9 mouse cellular contexts compared by ENCODE assay signal in the genomic region with DNA sequence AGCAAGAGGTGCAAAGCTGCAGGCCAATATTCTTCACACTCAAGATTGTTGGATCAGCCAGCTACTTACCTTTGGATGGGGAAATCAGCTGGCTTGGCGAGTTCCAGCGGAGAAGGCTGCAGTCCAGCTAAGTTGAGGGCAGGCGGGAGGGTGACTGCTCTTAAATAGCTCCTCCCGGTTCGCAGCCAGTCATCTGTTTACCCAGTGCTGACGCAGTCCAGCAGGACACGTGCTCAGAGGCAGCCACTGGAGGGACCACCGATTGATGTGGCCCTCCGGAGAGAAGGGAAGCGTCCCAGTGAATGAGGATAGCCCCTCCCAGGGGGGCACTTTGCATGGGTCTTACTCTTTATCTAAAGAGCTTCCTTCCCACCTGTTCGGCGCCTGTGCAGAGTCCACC. TPM values are rescaled to one million over a fixed set of nuclear protein-coding genes. Genes with fewer than 3 reads are reported as not detected.
A peak's percentile ranks its signal among the peaks of the same experiment; 100 is the strongest.
DNase-seq lines count a peak whose midpoint lies in the region; ATAC-seq and TF ChIP-seq lines count a peak whose summit lies in the region.
"Had no signal": no experiment of that assay in that cellular context is flagged by ENCODE, and none has a peak within 500 bp of the region (broad histone marks: within the 10 kb centered on the region; RNA-seq: fewer than 3 reads in every experiment).

TSS of gene Cck (minus strand) at position 166 of the 400 bp plus-strand sequence.

- no peak for TF ChIP-seq POLR2A in olfactory bulb, adult 2 months (IDR thresholded peaks at IDR 0.05; ENCODE audit: insufficient read depth, low read depth, low read length)

- 2% methylated on average over 12 of the region's 12 CpGs for WGBS in forebrain, embryonic 12.5 days
- 3% methylated on average over 12 of the region's 12 CpGs for WGBS in heart, embryonic 16.5 days
- 7% methylated on average over 12 of the region's 12 CpGs for WGBS in liver, embryonic 12.5 days (ENCODE audit: insufficient replicate concordance)
- 16% methylated on average over 12 of the region's 12 CpGs for WGBS in olfactory bulb, adult 2 months

- TF ChIP-seq CTCF in olfactory bulb, adult 2 months (IDR thresholded peaks at IDR 0.05; ENCODE audit: insufficient read depth, low read depth, low read length): no peak

- no peak for ATAC-seq in forebrain, embryonic 12.5 days (ENCODE audit: low FRiP score)
- no peak; the same call in 1 of the 2 replicates for ATAC-seq in heart, embryonic 16.5 days (replicated peaks; ENCODE audit: extremely low read depth, insufficient read depth, low FRiP score)
- ATAC-seq in liver, embryonic 12.5 days: no peak

- 0 out of 2 replicates have a peak within 1 kb of the TSS, but pooled peaks have one; percentile 44 for H3K9ac ChIP-seq in forebrain, embryonic 12.5 days
- H3K9ac ChIP-seq in heart, embryonic 16.5 days (ENCODE audit: low read length): no peak within 1 kb of the TSS
- no peak within 1 kb of the TSS for H3K9ac ChIP-seq in liver, embryonic 12.5 days
- H3K9ac ChIP-seq: liver, embryonic 14.5 days had no signal

- peak within 1 kb of the TSS; percentile 35; the same call in 1 of the 2 replicates for H3K4me3 ChIP-seq in forebrain, embryonic 12.5 days (replicated peaks)
- peak within 1 kb of the TSS; percentile 35 for H3K4me3 ChIP-seq in heart, embryonic 16.5 days (ENCODE audit: low read length)
- peak within 1 kb of the TSS; percentile 7; the same call in 1 of the 2 replicates for H3K4me3 ChIP-seq in liver, embryonic 12.5 days
- peak within 1 kb of the TSS; percentile 31 for H3K4me3 ChIP-seq in olfactory bulb, adult 2 months (ENCODE audit: insufficient read depth, low read depth, low read length)

- peaks cover 73% of the 10 kb centered on the region for H3K27me3 ChIP-seq in forebrain, embryonic 12.5 days
- H3K27me3 ChIP-seq in heart, embryonic 16.5 days (ENCODE audit: control insufficient read depth, insufficient read depth, low read length): peaks cover 62% of the 10 kb centered on the region
- peaks cover 67% of the 10 kb centered on the region for H3K27me3 ChIP-seq in liver, embryonic 12.5 days (replicated peaks)

- peak within 1 kb of the TSS; percentile 54 for H3K4me2 ChIP-seq in forebrain, embryonic 12.5 days
- H3K4me2 ChIP-seq in heart, embryonic 16.5 days (ENCODE audit: low read depth, low read length): peak within 1 kb of the TSS; percentile 52
- no peak within 1 kb of the TSS for H3K4me2 ChIP-seq in liver, embryonic 12.5 days

- no peaks in the 10 kb centered on the region for H3K9me3 ChIP-seq in forebrain, embryonic 12.5 days
- H3K9me3 ChIP-seq in heart, embryonic 16.5 days (replicated peaks; ENCODE audit: control insufficient read depth, low read length): no peaks in the 10 kb centered on the region
- no peaks in the 10 kb centered on the region for H3K9me3 ChIP-seq in liver, embryonic 12.5 days (replicated peaks)

- no peaks in the 10 kb centered on the region for H3K36me3 ChIP-seq in forebrain, embryonic 12.5 days (replicated peaks)
- H3K36me3 ChIP-seq in heart, embryonic 16.5 days (ENCODE audit: control insufficient read depth, insufficient read depth): no peaks in the 10 kb centered on the region
- no peaks in the 10 kb centered on the region for H3K36me3 ChIP-seq in liver, embryonic 12.5 days

- H3K4me1 ChIP-seq in forebrain, embryonic 12.5 days: peaks cover 13% of the 10 kb centered on the region
- H3K4me1 ChIP-seq in heart, embryonic 16.5 days (ENCODE audit: control insufficient read depth, insufficient read depth, low read length): peaks cover 6% of the 10 kb centered on the region; the same call in 1 of the 2 replicates
- no peaks in the 10 kb centered on the region for H3K4me1 ChIP-seq in liver, embryonic 12.5 days
- peaks cover 11% of the 10 kb centered on the region for H3K4me1 ChIP-seq in olfactory bulb, adult 2 months (ENCODE audit: control insufficient read depth, insufficient read depth, low read length)

- DNase-seq in brain, adult 2 months (ENCODE audit: low read depth, low spot score): peak; percentile 82
- peak; percentile 39 to 48 for DNase-seq in kidney, postnatal 25 days
- DNase-seq in thymus, postnatal 25 days: no peak
- DNase-seq in testis, postnatal 14 days (ENCODE audit: low spot score): no peak

- no peak within 1 kb of the TSS for H3K27ac ChIP-seq in forebrain, embryonic 12.5 days
- H3K27ac ChIP-seq in heart, embryonic 16.5 days (ENCODE audit: low read length): no peak within 1 kb of the TSS
- no peak within 1 kb of the TSS for H3K27ac ChIP-seq in liver, embryonic 12.5 days
- H3K27ac ChIP-seq in olfactory bulb, adult 2 months (ENCODE audit: insufficient read depth, low read depth, low read length): no peak within 1 kb of the TSS
- H3K27ac ChIP-seq: liver, embryonic 14.5 days had no signal

RNA-seq across cellular contexts. Expression of gene Cck, which starts in this region (rescaled TPM):
- polyA plus RNA-seq in forebrain, embryonic 12.5 days (2016; fragmentation: Nextera tagmentation; extraction: Ambion mirVana): 7.3 and 13.5 TPM in 2 replicates
- polyA plus RNA-seq in heart, embryonic 16.5 days (2015; fragmentation: Nextera tagmentation; extraction: Ambion mirVana): 0.35 and 0.64 TPM in 2 replicates
- polyA plus RNA-seq in liver, embryonic 12.5 days (2016; fragmentation: Nextera tagmentation; extraction: Ambion mirVana): 1.2 and 1.5 TPM in 2 replicates
- not detected in 2 replicates for polyA plus RNA-seq in olfactory bulb, adult 2 months (2012; ENCODE audit: insufficient read depth, insufficient read length, low replicate concordance, missing spikeins)

Comparison
In these comparisons a context has a peak if more than half of its experiments do, and no peak if none do; other contexts are left out.
1. DNase-seq: peak in brain, adult 2 months (single experiment) and kidney, postnatal 25 days (2 of 2); none in thymus, postnatal 25 days (single experiment) and testis, postnatal 14 days (single experiment).
2. Peak in every context shown above with its lines, with median percentiles within 50 percentile points of each other: H3K4me3 ChIP-seq.